Mouse (Mus musculus) right cerebral cortex, adult 2 months (tissue): Measurements from ENCODE around the gene Rcor2.

Experiments used
- DNase-seq, 2 experiments: peaks; one replicate each; pipeline ENCODE4 v3.0.0; 2021 to 2022; ENCODE audit warnings: low spot score in 2 of 2

The Rcor2 gene

DNA sequence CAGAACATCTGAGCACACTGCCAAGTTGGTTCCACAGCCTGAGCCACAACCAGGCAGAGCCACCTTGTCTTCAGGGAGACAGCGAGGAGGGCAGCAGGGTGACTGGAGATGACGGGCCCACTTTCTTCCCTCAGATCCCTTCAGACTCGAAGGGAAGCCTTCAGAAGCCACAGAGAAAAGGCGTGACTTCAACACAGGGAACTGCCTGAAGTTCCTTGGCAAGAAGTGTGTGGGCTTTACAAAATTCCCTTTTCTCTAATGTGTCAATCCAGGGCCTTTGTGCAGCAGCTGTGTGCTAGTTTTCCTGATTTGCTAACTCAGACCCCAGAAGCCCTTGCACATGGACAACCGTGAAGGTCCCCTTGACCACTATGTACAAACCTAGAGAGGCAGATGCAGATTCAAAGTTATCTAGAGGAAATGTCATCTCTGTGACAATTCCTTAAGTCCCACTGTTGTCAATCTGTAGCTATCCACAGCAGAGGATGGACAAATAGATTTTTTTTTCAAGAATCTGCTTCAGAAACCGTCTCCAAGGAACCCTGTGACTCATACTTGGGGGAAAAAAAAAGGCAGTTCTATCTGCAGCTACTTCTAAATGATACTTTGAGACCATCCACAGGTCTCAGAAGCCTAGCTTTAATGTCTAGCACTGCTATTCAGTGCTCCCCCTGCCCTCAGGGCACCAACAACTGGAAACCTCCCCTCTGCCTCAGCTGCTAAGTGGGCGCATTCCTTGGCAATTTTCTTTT is 25.0 kb downstream of the Rcor2 start:
- no peak for DNase-seq

DNA sequence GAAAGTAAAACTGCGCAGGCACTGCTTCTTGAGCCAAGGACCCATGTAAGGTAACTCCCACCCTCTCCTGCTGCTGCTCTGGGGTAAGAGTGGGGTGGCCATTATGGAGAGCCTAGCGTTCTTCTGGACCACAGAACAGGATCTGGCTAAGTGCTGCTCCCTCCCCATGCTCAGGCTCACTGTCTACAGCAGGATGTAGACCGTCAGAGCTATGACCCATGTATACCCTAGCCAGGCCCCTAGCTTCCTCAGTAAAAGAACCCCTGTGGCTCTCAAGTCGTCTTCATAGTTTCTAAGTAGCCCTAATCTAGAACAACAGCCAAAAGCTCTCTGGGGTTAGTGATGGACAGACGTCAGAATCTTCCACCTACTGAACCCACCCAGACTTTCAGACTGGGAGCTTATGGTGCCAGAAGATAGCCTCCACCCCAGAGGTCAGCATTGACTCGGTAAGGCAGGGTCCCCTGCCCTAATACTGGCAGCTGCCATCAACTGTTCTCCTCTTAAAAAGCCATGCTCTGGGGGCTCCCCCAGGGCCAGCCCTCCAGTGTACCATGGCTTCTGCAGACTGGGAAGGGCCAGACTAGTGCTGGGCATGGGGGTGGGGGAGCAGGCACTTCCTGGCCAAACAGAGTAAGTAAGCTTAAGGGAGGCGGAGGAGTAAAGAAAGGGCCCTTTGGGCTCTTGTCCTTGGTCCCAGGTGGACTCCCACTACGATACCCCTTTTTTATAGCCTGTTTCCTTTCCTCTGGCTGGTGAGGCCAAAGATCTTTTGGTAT is 27.2 kb downstream of the Rcor2 start:
- DNase-seq = no peak

DNA sequence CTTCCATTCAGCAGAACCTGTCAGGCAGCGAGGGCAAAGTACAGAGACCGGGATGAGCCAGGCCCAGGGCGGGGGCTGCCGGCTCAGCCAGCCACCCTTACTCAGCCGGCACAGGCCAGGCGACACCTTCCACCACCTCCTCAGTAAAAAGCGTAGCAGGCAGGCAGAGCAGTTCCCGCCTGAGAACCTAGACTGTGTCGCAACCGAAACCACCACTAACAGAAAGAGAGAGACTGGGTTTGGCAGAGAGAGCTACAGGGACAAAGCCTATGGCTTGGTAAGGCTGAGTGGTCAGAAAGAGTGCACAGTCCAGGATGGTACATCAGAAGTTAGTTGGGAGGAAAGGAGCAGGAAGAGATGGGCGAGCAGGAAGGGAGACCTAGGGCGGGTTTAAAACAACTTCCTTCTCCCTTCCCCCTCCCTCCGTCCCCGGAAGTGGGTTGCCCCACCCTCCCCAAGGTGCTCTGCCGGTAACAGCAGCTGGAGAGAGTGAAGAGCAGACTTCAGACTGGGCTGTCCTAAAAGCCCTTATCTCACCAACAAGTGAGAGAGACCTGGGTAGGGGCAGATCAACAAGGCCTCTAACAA is 28.0 kb downstream of the Rcor2 start:
- DNase-seq = no peak

DNA sequence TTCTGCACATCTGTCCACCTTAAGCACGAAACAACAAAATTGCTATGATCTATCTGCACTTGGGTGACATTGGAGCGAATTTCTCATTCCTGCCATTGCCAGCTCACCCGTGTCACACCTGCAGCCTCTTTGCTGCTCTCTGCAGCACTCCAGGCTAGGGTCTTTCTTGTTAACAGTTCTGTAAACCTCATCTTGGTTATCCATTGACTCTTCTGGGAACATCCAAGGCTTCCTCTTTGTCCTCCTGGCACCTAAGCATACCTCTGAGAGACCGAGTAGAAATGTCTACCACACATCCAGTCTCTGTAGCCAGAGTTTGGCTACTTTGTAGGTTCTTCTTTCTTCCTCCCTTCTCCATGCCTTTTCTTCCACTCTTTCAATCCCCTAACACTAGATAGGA is 28.8 kb downstream of the Rcor2 start:
- no peak for DNase-seq

DNA sequence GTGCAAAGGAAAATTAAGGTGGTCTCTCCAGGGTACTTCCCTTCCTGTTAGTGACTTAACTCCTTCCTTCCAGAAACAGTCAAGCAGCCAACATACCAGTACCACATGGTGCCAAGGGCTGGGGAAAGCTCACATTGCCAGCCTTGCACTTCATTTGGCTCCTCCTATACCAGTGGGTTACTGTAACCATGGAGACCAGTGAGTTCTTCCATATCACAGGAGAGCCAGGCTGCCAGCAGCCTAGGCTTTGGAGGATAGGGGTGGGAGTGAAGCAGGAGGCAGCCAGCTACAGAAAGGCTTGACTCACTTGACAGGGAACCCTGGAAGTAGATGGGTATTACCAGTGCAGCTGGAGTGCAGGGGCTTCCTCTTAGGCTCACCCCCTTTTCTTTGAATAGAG is 31.9 kb downstream of the Rcor2 start:
- peak; percentile 74 to 76 for DNase-seq

DNA sequence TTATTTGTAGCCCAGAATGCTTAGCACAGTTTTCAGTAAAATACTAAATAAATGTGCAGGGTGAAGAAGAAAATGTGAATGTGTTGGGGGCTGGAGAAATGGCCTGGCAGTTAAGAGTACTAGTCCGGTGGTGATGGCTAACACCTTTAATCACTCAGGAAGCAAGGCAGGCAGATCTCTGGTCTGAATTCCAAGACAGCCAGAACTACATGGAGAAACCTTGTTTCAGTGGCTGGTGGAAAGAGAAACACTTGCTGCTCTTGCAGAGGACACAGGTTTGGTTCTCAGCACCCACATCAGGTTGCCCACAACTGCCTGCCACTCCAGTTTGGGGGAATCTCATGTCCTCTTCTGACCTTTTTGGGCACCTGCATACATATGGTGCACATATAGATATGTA is 33.0 kb downstream of the Rcor2 start:
- no peak for DNase-seq

DNA sequence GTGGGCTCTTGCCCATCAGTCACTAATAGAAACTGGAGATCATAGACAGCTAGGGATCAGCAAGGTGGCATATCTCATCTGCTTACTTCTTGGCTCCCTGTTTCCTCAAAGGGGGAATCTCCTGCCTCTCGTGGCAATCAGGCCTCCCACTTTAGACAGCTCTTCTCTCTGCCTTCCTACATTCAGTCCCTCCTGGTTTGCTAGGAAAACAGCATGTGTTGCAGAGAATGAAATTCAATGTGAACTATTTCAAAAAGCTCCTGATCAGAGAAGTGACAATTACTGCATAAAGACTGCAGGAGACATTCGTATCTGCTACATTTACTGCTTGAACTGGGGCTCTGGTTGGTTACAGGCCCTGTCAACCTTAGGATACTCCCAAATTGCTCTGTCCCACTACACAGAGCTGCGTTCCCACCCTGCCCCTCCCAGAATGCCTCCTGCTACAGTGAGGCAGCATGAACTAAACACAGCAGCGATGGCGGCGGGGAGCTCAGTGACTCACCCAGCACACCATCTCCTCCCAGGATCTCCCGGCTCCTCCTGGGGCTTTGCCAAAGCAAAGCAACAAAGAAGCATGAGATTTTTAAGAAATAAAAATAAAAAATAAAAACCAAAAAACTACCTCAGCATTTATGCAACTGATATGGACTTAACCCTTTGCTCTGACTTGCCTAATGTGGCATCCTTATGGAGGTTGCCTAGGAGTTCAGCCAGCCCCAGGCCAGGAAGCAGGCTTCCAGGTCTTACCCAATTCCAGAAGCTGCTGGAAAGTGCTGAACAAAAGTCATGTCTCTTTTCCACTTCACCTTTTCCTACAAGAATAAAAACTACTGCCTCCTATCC is 34.7 kb downstream of the Rcor2 start:
- DNase-seq = peak; percentile 73

DNA sequence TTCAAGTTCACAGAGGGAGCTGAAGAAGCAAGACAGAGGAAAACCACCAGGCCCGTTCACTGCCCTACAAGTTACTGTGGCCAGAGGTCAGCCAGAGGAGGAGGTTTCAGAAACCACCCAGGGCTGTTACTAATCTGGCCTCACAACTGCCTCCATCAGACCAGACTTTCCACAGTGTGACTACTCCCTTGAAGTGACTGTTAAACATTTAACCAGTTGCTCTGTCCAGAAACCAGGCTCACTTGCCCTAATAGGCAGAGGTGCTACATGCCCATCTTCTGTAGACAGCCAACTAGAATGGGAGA is 35.3 kb downstream of the Rcor2 start:
- no peak for DNase-seq

DNA sequence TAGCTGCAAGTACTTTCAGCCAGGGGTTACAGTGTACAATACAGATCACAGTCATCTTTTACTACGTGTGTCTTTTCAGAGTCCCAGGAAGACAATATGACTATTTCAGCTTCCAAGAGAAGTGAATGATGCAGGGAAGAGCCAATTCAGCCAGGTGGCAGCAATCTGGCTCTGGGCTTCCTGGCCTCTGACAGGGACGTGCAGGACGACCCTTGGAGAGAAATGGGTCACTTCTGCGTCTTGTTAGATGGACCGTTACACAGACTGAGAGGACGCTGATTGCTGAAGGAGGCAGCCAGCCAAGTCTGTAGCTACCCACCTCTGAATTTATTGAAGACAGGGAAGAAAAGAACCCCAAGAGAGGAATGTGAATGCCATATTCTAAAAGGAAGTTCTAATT is 36.7 kb downstream of the Rcor2 start:
- no peak for DNase-seq

DNA sequence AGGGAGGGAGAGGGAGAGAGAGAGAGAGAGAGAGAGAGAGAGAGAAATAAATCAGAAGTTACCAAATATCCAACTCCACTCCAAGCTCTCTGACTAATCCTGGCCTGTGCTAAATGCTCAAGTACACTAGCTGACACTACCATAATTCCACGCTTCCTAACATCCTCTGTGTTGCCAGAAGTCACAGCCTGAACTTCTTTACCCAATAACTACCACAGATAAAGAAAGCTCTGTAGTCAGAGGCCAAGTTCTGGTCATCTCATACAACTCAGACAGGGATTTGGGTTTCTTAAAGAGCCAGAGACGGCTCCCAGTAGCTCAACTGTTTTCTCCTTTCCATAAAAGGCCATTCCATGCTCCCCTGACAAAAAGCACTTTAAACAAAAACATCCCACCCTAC is 37.7 kb downstream of the Rcor2 start:
- DNase-seq = no peak

DNA sequence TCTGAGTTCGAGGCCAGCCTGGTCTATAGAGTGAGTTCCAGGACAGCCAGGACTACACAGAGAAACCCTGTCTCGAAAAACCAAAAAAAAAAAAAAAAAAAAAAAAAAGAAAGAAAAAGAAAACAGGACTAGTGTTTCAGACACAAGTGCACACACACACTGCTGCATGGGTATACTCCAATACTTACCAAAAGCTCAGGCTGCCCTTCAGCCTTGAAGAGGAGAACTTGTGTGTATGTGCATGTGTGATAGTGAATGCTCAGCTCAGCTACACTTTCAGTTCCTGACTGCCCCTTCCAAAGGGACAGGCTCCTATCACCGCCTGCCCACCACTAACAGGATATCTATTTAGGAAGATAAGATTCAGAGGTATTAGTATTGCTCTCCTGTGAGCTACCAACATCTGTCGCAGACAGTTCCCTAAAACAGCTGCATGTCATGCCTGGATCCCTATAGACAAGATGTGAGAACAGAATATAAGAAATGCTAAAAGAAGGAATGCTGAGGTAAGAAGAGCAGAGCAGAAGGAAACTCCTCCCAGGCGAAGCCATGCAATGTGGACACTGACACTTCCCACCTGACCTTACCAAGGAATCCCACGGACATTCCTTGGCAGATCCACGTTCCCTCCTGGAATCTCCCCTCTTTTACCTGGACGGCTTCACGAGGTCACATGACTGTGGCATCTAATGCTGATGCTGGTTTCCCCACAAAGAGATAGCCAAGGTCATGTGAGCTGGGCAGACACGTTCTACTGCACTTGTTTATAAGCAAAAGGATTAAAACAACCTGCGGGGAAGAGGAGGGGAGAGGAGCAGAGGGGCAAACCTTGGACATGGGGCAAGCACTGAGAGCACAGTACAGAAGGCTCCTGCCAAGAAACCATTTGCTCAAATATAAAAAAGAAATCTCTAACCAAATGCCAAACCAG is 38.5 kb downstream of the Rcor2 start:
- DNase-seq = no peak

DNA sequence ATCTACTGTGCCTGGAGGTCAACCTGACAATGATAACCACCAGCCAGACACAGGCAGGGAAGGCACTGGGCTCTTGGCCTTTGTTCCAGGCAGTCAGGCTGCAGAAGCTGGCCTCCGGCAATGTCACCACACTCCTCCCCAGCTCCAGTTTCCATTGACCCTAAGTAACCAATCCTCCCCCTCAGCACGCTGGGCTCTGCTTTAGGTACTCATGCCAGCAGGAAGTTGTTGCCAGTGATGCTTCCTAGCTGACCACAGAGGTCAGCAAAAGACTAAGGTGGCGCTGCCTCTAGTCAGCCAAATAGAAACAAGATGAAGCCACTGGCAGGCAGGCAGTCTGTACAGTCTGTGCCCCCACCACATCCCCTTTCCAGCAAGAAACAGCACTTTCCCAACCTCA is 39.8 kb downstream of the Rcor2 start:
- no peak for DNase-seq

DNA sequence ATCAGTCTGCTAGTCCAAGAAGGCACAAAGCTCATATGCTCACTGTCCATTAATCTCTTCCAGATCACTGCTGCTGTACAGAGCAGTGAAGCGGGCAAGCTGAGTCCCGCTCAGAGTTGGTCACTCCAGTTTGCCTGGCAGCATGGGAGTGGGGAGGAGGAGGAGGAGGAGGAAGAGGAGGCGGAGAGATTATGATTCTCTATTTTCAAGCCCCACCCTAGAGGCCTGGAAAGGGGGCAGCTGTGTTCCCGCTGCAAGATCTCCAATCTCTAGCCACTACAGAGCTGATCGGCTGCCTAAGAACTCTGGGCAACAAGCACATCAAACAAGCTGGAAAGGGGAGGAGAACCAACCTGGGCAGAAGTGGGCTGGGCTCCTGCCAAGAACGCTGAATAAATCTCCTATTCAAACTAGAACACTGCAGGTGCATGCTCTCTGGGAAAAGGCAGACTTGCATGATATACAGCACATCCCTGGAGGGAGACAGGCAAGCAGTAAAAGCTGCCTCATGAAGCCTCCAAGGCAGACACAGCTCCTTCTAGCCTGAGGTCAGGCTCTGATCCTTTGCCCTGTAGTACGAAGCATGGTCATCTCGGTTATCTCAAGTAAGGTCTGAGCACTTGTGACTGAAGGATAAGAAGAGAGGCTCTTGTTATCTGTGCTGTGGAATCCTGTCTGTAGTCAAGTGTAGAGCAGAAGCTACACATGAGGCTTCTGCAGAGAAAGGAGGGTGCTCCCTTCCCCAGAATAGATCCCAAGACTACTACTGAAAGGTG is 41.1 kb downstream of the Rcor2 start:
- DNase-seq = peak in 1 of 2 experiments; percentile 37

DNA sequence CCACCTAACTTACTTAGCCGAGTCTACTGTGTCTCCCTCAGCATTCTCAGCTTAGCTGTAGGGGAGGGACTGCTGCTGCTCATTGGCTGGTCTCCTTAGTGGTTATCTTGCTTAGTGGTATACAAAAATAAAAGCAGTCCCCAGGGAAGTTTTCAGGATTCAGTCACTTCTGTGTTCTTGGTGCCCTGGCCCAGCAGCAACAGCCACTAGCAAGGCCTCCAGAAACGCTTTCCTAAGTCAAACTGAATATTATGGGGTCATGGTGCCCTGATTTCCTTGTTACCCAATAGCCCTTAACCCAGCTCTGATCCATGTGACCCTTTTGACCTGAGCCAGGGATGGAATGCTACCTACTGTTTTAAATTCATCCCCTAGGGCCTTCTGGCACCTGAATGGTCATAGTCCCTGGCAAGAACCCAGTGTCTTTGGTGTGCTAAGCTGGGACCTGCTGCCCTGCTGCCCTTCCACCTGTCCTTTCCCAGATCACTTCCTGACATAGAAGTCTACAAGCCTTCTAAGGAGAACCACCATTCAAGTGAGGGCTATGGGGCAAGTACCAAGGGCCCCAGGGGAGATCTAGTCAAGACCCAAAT is 42.7 kb downstream of the Rcor2 start:
- no peak for DNase-seq

DNA sequence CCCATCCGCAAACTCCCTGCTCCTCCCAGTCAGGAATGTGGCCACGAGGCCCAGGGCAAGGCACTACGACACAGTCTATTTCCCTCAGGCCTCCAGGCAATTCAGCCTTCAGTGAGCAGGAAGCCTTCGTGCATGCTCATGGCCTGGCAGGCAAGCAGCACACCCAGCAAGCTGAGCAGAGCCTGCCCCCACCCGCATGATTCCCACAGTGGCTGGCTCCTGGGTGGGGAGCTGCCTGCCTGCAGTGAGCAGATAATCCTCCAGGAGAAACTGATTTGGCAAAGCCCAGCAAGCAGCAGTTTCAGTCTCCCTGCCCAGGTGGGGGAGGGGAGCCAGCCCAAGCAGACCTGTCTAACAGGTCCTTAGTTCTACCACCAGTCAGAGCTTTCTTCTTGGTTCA is 43.6 kb downstream of the Rcor2 start:
- peak in 1 of 2 experiments; percentile 45 for DNase-seq

DNA sequence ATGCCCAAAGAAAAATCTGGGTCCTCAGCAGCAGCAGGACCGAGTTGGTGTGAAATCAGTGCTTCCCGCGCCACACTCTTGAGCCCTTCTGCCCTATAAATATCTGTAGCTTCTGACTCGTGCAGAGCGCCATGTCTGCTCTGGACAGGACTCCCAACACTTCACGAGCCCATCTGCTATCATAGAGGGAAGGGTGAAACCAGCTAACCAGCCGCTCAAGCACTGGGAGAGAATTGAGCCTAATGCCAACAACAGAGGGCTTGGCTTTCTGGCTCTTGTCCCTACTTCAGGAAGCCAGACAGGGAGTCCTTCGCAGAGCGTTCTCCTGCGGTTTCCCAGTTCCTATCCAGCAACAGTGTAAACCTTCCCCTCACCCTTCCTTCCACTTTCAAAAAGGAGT is 44.2 kb downstream of the Rcor2 start:
- DNase-seq = peak in 1 of 2 experiments; percentile 32

DNA sequence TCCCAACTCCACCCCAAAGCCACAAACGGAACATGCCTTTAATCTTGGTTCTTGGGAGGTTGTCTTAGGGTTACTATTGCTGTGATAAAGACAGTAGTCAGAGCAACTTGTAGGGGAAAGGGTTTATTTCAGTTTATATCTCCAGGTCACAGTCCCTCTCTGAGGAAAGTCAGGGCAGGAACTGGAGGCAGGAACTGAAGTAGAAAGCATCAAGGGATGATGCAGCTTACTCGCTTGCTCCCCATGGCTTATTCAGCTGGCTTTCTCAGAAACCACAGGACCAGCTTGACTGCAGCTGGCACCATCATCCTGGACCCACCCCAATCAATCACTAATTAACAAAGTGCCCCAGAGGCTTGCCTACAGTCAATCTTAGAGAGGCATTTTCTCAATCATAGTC is 46.5 kb downstream of the Rcor2 start:
- no peak for DNase-seq

DNA sequence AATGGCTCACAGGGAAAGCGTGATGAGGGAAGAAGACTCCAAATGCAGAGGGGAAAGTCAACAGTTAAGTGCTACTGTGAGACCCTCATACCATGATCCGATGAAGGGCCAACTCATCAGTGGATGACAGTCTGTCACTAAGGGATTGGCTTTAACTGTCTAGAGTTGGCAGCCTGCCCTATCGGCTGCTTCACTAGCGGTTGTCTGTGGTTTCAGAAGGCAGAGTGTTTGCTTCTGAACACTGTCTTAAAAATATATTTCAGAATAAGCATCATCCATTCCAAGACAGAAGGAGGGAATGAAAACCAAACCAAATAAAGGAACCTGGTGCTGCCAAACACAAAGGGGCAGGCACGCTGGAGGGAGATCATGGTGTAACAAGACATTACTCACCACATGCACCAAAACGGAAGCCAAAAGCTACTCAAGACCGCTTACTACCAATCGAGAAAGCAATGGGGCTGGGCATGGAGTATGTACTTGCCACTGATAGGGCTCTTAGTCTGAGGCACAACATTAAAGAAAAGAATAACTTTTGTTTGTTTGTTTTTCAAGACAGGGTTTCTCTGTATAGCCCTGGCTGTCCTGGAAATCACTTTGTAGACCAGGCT is 48.0 kb downstream of the Rcor2 start:
- DNase-seq = peak; percentile 57 to 64

DNA sequence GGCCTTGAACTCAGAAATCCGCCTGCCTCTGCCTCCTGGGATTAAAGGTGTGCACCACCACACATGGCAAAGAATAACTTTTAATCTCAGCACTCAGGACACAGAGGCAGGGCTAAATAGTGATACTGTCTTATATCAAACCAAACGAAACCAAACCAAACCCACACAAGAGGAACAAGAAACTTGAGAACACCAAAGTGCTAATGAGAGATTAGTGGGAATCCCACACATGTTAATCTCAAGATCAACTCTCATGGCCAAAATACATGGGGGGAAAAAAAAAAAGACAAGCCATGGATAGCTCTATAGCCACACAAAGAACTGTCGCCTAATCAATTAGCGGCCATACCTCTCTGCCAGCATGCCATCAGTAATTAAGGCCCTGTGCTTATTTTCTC is 48.5 kb downstream of the Rcor2 start:
- DNase-seq = no peak

DNA sequence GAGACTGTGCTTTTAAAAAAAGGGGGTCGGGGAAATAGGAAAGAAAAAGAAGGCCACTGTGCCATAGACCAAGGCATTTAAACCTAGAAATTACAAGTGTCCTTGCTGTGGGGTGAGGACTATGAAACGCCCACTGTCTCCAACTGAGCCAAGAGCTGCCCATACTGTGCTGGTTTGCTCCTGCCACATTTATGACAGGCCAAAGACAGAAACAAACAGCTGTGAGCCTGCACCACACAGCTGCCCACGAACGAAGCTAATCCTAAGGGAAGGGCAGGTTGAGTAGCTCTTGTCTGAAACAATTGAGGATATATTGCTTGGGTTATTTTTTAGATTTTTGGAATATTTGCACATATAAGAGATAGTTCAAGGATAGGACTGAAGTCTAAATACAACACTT is 49.7 kb downstream of the Rcor2 start:
- DNase-seq = no peak
